ENCODE assay signal across 8 mouse cellular contexts in genomic region chr5:33033121-33033520, GRCm38 (mm10). TPM values are rescaled to one million over a fixed set of nuclear protein-coding genes. Genes with fewer than 3 reads are reported as not detected.
A peak's percentile ranks its signal among the peaks of the same experiment; 100 is the strongest.
DNase-seq lines count a peak whose midpoint lies in the region; ATAC-seq lines count a peak whose summit lies in the region.

No protein-coding gene starts in this region.

- H3K4me3 ChIP-seq in intestine, embryonic 15.5 days (replicated peaks), result no peak overlapping the region
- H3K4me3 ChIP-seq in limb, embryonic 12.5 days (replicated peaks), result no peak overlapping the region
- no peak overlapping the region for H3K4me3 ChIP-seq in midbrain, embryonic 15.5 days

- H3K9me3 ChIP-seq in intestine, embryonic 15.5 days, result no peaks in the 10 kb centered on the region
- no peaks in the 10 kb centered on the region for H3K9me3 ChIP-seq in limb, embryonic 12.5 days
- no peaks in the 10 kb centered on the region for H3K9me3 ChIP-seq in midbrain, embryonic 15.5 days

- H3K4me1 ChIP-seq in intestine, embryonic 15.5 days (replicated peaks), result no peaks in the 10 kb centered on the region
- H3K4me1 ChIP-seq in limb, embryonic 12.5 days (replicated peaks), result no peaks in the 10 kb centered on the region
- peaks cover 32% of the 10 kb centered on the region for H3K4me1 ChIP-seq in midbrain, embryonic 15.5 days

- peak; percentile 83 for ATAC-seq in intestine, embryonic 15.5 days
- ATAC-seq in limb, embryonic 12.5 days (ENCODE audit: insufficient number of reproducible peaks, insufficient read depth, low FRiP score, low TSS enrichment, low read depth), result peak; percentile 73; the same call in 1 of the 2 replicates
- 0 out of 2 replicates have a peak, but pooled peaks have one; percentile 43 for ATAC-seq in midbrain, embryonic 15.5 days (replicated peaks)

- no peak overlapping the region for H3K4me2 ChIP-seq in intestine, embryonic 15.5 days (replicated peaks)
- no peak overlapping the region for H3K4me2 ChIP-seq in limb, embryonic 12.5 days
- H3K4me2 ChIP-seq in midbrain, embryonic 15.5 days, result no peak overlapping the region

- DNase-seq in right cerebral cortex, adult 18-20 months, result peak; percentile 79
- no peak for DNase-seq in right cerebral cortex, postnatal 36 days (ENCODE audit: low spot score in 2 of 2)
- DNase-seq in embryo, embryonic 10.5 days (ENCODE audit: low spot score), result peak; percentile 89
- peak; percentile 60 to 80 for DNase-seq in gastrocnemius, postnatal 4 days (ENCODE audit: low spot score in 2 of 2)
- DNase-seq in spleen, postnatal 14 days (ENCODE audit: low spot score in 2 of 2), result peak; percentile 64 to 78

- no peak overlapping the region for H3K9ac ChIP-seq in intestine, embryonic 15.5 days
- H3K9ac ChIP-seq in limb, embryonic 12.5 days (replicated peaks), result no peak overlapping the region
- no peak overlapping the region for H3K9ac ChIP-seq in midbrain, embryonic 15.5 days

- H3K27me3 ChIP-seq in intestine, embryonic 15.5 days (replicated peaks), result no peaks in the 10 kb centered on the region
- H3K27me3 ChIP-seq in limb, embryonic 12.5 days, result no peaks in the 10 kb centered on the region
- no peaks in the 10 kb centered on the region for H3K27me3 ChIP-seq in midbrain, embryonic 15.5 days (replicated peaks)

- WGBS in intestine, embryonic 15.5 days, result 2% methylated on average over 4 of the region's 4 CpGs
- whole genome bisulfite sequencing in limb, embryonic 12.5 days, result under 1% methylated on average over 4 of the region's 4 CpGs
- whole genome bisulfite sequencing in midbrain, embryonic 15.5 days, result under 1% methylated on average over 4 of the region's 4 CpGs

- no peak overlapping the region for H3K27ac ChIP-seq in intestine, embryonic 15.5 days
- no peak overlapping the region for H3K27ac ChIP-seq in limb, embryonic 12.5 days
- H3K27ac ChIP-seq in midbrain, embryonic 15.5 days, result no peak overlapping the region

- peaks cover 3% of the 10 kb centered on the region; the same call in 1 of the 2 replicates for H3K36me3 ChIP-seq in intestine, embryonic 15.5 days
- peaks cover 11% of the 10 kb centered on the region for H3K36me3 ChIP-seq in limb, embryonic 12.5 days
- no peaks in the 10 kb centered on the region; the same call in 1 of the 2 replicates for H3K36me3 ChIP-seq in midbrain, embryonic 15.5 days (replicated peaks)

RNA-seq across cellular contexts. Expression of gene Ywhah, which starts 14.5 kb away (rescaled TPM):
- total RNA-seq in gastrocnemius, postnatal 4 days (2021), result 100 to 1,000 TPM; 141 to 144 TPM
- 440 and 463 TPM in 2 replicates for polyA plus RNA-seq in intestine, embryonic 15.5 days (2015; fragmentation: Nextera tagmentation; extraction: Ambion mirVana)
- 346 and 349 TPM in 2 replicates for polyA plus RNA-seq in limb, embryonic 12.5 days (2016; fragmentation: Nextera tagmentation; extraction: Ambion mirVana)
- 758 and 760 TPM in 2 replicates for polyA plus RNA-seq in midbrain, embryonic 15.5 days (2015; fragmentation: Nextera tagmentation; extraction: Ambion mirVana)

Comparison
In these comparisons a context has a peak if more than half of its experiments do, and no peak if none do; other contexts are left out.
1. DNase-seq: peak in right cerebral cortex, adult 18-20 months (single experiment), embryo, embryonic 10.5 days (single experiment), gastrocnemius, postnatal 4 days (2 of 2) and spleen, postnatal 14 days (2 of 2); none in right cerebral cortex, postnatal 36 days (0 of 2).
2. Peak in every context shown above with its lines, with median percentiles within 50 percentile points of each other: ATAC-seq.